Mouse (Mus musculus) cortical plate, adult 2 months (tissue): ENCODE results near the gene Nup160. TPM values are rescaled to one million over a fixed set of nuclear protein-coding genes. Genes with fewer than 3 reads are reported as not detected.

ENCODE experiments used
- H3K27ac ChIP-seq: fragments of 200-500 bp; 2 replicates; pipeline ENCODE4 v1.5.1; 2012; ENCODE audit warnings: low read length, control low read depth, inconsistent platforms; ENCODE audit not compliant: insufficient read depth
- H3K4me1 ChIP-seq: fragments of 200-500 bp; 2 replicates; pipeline ENCODE4 v1.6.1; 2011; ENCODE audit warnings: low read length; ENCODE audit not compliant: control insufficient read depth, insufficient read depth
- H3K4me3 ChIP-seq: fragments of 200-500 bp; 2 replicates; pipeline ENCODE4 v1.5.1; 2011; ENCODE audit warnings: mild to moderate bottlenecking, low read length, control low read depth; ENCODE audit not compliant: insufficient read depth
- CTCF ChIP-seq: fragments of 200-500 bp; IDR thresholded peaks from 2 replicates; pipeline ENCODE4 v1.5.1; 2011; ENCODE audit warnings: mild to moderate bottlenecking, control low read depth, low read length; ENCODE audit not compliant: insufficient read depth; ENCODE audit errors: extremely low read depth
- POLR2A ChIP-seq: fragments of 200-500 bp; IDR thresholded peaks from 2 replicates; pipeline ENCODE4 v1.6.1; 2011; ENCODE audit warnings: mild to moderate bottlenecking, low read length, control low read depth; ENCODE audit not compliant: insufficient read depth; ENCODE audit errors: extremely low read depth
- polyA plus RNA-seq: library from polyadenylated mRNA; depleted of rRNA; stranded (reverse); fragments of >200 nt; gene quantifications from 2 replicates; pipeline ENCODE4 v1.2.3, GENCODE M21; 2012

The Nup160 gene
- polyA plus RNA-seq, 1 experiment = 12.6 TPM

DNA sequence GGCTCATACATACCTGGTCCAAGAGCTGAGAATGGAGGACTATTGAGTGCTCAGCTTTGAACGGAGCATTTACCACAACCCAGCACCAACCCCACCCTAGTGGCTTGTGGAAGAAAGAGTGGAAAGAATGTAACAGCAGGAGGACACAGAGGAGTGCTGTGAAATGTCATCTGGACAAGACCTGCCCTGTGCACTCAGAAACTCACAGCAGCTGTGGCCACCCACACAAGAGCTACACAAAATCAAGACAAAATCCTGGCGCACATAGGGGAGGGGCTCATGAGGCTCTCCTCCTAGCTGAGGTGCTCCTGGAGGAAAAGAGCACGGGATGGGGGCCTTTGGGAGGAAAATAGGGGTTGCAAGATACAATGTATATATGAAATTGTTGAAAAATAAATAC lies 17.4 kb upstream of the Nup160 start:
- no peak for TF ChIP-seq CTCF
- TF ChIP-seq POLR2A = no peak

DNA sequence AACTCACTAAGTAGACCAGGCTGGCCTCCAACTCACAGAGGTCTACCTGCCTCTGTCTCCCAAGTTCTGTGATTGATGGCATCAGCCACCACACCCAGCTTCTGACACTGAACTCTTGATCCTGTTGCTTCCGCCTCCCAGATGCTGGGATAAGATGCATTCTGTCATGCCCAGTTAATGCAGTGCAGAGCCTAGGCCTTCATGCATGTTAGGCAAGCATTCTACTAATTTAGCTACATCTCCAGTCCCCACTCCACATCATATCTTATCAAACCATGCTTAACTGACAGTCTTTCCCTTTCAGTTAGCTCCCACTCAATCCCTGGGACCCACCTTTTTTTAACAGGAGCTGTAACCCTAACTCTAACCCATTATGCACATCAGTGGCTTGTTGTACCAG lies 16.1 kb upstream of the Nup160 start:
- TF ChIP-seq POLR2A (no peak), CTCF (no peak)
- no peaks in the 10 kb centered on the region for H3K4me1 ChIP-seq
- H3K4me3 ChIP-seq = no peak overlapping the region
- H3K27ac ChIP-seq = no peak overlapping the region

More for the DNA sequence above, 17.4 kb upstream of the Nup160 start:
- Histone ChIP-seq H3K4me3 (no peak overlapping the region), H3K27ac (no peak overlapping the region), H3K4me1 (no peaks in the 10 kb centered on the region)

DNA sequence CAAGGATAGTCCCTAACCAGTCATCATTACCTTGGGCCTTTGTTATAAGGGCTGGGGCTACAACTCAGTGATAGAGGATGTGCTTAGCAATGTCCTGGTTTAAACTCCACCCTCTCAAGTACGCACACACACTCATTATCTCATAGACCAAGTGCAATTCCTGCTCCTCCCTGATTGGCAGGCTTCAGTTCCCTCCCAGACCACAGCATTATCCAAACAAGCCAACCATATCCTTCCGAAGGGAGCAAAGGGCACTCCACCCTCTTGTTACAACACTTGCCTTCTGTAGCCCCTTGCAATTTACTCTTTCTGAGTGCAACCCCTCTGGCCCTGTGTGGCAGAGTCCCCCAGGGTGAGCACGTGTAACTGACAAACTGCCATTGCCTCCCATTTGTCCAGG lies 15.6 kb upstream of the Nup160 start:
- Histone ChIP-seq H3K4me1 (no peaks in the 10 kb centered on the region), H3K27ac (no peak overlapping the region), H3K4me3 (no peak overlapping the region)
- no peak for TF ChIP-seq POLR2A
- TF ChIP-seq CTCF = no peak

DNA sequence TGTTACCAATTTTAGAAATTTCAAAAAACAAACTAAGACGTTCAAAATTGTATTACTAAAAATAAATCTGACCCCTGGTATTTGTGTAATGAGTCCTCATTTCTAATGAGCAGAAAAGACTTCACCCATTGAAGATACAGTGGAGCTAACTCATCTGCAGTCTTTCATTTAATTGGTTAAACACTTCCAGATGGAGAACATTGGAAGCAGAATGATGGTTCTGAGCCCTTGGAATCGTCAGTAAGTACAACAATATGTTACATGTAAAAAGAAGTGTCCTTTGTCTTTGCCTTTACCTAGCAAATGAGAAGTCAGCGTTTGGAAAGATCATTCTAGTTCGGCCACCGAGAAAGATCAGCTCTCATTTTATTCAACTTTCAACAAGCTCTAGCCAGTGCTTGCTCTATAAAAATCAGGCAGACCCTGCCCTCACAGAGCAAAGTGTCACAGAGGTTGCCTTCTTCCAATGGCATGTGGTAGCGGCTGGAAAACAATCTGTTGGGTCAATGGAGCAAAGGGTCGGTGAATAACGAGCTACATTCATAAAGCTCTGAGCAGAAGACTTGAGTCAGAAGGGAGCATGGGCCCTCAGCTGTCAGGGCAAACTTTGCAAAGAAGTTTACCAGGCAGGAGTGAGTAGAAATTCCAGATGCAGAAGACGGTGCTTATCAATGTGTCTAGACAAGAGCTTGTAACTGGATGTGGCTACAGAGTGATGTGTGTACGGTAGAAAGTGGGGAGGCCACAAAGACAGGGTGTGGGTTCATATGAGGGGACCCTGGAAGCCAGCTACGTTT lies 10.2 kb upstream of the Nup160 start:
- Histone ChIP-seq H3K27ac (no peak overlapping the region), H3K4me3 (no peak overlapping the region), H3K4me1 (peaks cover 5% of the 10 kb centered on the region; the same call in 1 of the 2 replicates)
- no peak for TF ChIP-seq POLR2A
- no peak for TF ChIP-seq CTCF

DNA sequence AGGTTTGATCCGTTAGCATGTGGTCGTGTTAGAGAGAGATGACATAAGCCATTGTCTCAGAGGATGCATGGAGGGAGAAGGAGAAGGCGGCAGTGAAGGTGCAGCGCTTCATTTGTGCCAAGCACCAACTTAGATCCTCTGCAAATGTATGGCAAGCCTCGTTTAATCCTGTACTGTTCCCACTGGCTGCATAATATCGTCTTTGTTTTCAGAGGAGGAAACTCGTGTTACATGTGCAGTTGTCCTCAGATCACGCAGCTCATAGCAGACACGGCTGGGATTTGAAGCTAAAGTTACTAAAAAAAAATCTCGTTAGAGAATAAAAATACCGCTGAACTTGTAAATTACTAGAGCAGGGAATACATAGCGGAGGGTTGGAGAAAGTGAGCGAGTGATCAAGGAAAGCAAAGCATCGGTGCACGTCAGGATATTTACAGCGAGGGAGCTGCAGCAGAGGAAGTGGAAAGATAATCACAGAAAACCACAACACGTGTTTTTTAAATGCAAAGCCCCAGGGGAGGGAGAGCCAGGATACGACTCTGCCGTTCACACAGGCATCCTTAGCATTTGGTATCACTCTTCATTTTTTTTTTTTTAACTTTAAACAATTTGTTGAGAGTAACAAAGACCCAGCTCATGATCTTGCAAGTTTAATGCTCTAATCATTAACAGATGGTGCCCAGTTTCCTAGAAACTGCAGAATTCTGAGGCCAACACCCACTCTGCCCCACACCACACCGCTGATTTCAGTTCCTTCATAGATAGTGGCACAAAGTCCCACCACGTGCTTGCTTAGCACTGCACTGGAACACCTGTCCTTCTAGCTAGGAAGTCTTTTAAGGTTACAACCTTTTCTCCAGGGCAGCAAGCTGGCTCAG lies 9.4 kb upstream of the Nup160 start:
- no peak overlapping the region for H3K4me3 ChIP-seq
- H3K4me1 ChIP-seq = peaks cover 5% of the 10 kb centered on the region; the same call in 1 of the 2 replicates
- no peak overlapping the region for H3K27ac ChIP-seq
- TF ChIP-seq POLR2A (no peak), CTCF (no peak)

DNA sequence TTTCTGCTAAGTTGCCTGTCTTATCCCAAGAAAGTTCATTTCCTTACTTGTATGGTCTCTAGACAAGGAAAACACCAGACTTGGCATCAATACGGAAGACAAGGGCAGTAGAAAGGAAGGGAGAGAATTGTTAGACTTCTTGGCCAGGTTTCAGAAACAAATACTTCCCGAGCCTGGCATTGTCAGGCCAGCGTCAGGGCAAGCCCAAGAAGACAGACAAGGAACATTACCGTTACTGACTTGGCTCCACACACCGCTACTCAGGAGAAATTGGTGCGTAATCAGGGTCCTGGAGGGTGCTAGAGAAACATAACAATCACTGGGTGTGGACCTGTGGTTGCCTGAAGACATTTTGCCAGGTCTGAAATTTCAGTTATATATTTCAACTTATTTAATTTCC lies 6.7 kb upstream of the Nup160 start:
- H3K4me3 ChIP-seq = no peak overlapping the region
- no peak for TF ChIP-seq POLR2A
- TF ChIP-seq CTCF = no peak
- H3K4me1 ChIP-seq = peaks cover 5% of the 10 kb centered on the region; the same call in 1 of the 2 replicates
- H3K27ac ChIP-seq = no peak overlapping the region

DNA sequence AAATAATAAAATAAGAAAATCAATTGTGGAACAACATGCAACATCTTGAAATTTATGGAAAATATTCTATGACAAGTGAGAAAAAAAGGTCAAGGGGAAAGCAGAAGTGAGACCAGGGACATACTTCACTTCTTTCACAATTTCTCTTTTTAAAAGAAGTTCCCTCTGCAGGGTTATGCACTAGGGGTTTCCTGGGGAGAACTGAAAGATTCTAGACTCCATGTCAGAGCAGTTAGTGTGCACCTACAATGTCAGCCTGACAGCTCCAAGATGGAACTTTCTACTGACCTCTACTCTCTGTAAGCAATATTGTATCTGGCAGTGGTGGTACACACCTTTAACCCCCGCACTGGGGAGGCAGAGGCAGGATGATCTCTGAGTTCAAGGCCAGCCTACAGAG lies 3.7 kb upstream of the Nup160 start:
- H3K4me1 ChIP-seq = no peaks in the 10 kb centered on the region
- H3K27ac ChIP-seq = no peak overlapping the region
- H3K4me3 ChIP-seq = no peak overlapping the region
- no peak for TF ChIP-seq POLR2A
- no peak for TF ChIP-seq CTCF

DNA sequence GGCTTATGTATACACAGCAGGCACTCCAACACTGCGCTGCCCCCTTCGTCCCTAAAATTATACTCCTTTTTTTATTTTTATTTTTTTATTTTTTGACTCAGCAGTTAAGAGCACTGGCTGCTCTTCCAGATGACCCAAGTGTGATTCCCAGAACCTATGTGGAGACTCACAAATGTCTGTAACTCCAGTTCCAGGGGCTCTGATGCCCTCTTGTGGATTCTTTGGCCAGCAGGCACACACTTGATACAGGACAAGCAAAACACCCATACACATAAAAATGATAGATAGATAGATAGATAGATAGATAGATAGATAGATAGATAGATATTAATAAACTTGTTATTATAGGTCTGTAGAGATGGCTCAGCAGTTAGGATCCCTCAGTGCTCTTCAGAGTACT lies 2.5 kb upstream of the Nup160 start:
- Histone ChIP-seq H3K4me1 (no peaks in the 10 kb centered on the region), H3K4me3 (no peak overlapping the region), H3K27ac (no peak overlapping the region)
- TF ChIP-seq POLR2A = no peak
- TF ChIP-seq CTCF = no peak

DNA sequence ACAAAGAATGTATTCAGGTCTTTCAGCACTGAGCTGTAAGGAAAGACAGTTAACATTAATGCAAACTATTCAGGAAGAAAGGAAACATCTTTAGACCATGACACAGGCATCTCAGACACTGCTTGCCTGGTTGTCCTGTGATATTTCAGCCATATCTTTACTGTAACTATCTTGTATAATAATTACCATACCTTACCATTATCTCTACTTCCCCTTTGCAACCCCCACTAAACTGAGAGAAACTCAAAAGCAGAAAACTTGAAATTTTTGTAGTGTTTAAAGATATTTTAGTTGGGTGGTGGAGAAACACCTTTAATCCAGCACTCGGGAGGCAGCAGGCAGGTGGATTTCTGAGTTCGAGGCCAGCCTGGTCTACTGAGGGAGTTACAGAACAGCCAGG lies 1.5 kb upstream of the Nup160 start:
- TF ChIP-seq CTCF = no peak
- TF ChIP-seq POLR2A = no peak
- H3K27ac ChIP-seq = no peak overlapping the region
- no peak overlapping the region for H3K4me3 ChIP-seq
- no peaks in the 10 kb centered on the region for H3K4me1 ChIP-seq
